7 mouse cellular contexts compared by ENCODE assay signal in the genomic region with DNA sequence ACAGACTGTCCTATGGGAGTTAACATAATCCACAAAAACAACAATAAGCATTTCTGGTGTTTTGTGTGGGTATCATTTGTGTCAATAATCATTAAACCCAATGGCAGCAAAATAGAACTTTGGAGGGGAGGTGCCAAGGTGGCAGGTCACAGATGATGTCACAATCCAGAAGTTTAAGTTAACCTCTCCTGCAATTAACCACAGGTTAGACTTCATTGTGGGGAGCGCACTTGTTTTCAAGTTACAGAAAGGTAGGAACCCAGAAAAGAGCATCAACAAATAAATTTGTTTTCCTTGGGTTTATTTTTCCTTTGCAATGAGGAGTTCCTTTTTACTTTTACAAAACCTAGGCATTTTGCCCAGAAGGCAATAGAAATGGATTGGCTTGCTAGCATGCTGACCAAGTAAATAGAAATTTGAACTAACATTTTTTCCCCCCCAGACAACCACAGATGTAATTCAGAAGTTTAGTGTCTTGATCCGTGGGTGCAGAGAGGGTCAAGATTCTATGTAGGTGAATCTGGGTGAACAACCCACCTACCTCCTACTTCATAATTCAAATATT. TPM values are rescaled to one million over a fixed set of nuclear protein-coding genes. Genes with fewer than 3 reads are reported as not detected.
DNase-seq lines count a peak whose midpoint lies in the region; ATAC-seq and TF ChIP-seq lines count a peak whose summit lies in the region.

Sgms2 (minus strand) TSS at position 51 of the 565 bp plus-strand sequence.

- TF ChIP-seq CTCF in stomach, postnatal 0 days (IDR thresholded peaks at IDR 0.05; ENCODE audit: low read depth) = no peak

- H3K9ac ChIP-seq in neural tube, embryonic 11.5 days (ENCODE audit: low read length) = peak within 1 kb of the TSS; percentile 52
- H3K9ac ChIP-seq in forebrain, embryonic 13.5 days = peak within 1 kb of the TSS; percentile 67
- H3K9ac ChIP-seq in liver, embryonic 13.5 days = peak within 1 kb of the TSS; percentile 56
- peak within 1 kb of the TSS; percentile 72 for H3K9ac ChIP-seq in stomach, postnatal 0 days (ENCODE audit: low read length)

- peaks cover 37% of the 10 kb centered on the region for H3K27me3 ChIP-seq in neural tube, embryonic 11.5 days (ENCODE audit: control insufficient read depth, insufficient read depth, low read length)
- H3K27me3 ChIP-seq in forebrain, embryonic 13.5 days = peaks cover 53% of the 10 kb centered on the region
- H3K27me3 ChIP-seq in liver, embryonic 13.5 days = peaks cover 56% of the 10 kb centered on the region
- no peaks in the 10 kb centered on the region for H3K27me3 ChIP-seq in stomach, postnatal 0 days (ENCODE audit: control insufficient read depth, insufficient read depth, low read length)

- DNase-seq in neural tube, embryonic 11.5 days (ENCODE audit: low spot score) = no peak
- no peak for DNase-seq in neural tube, embryonic 10.5 days (ENCODE audit: extremely low spot score, low spot score)
- no peak for DNase-seq in liver, embryonic 13.5 days
- no peak for DNase-seq in stomach, postnatal 0 days (ENCODE audit: low spot score)
- DNase-seq in left cerebral cortex, adult 9 months (ENCODE audit: low spot score in 2 of 2) = no peak
- no peak for DNase-seq in gastrocnemius, postnatal 10 days

- TF ChIP-seq EP300 in stomach, postnatal 0 days (optimal IDR thresholded peaks at IDR 0.05) = no peak

- 87% methylated on average over 2 of the region's 2 CpGs for WGBS in neural tube, embryonic 11.5 days
- 89% methylated on average over 2 of the region's 2 CpGs for WGBS in forebrain, embryonic 13.5 days
- WGBS in liver, embryonic 13.5 days (ENCODE audit: insufficient replicate concordance) = 69% methylated on average over 2 of the region's 2 CpGs
- WGBS in stomach, postnatal 0 days = 80% methylated on average over 2 of the region's 2 CpGs

- H3K4me3 ChIP-seq in neural tube, embryonic 11.5 days (ENCODE audit: low read depth, low read length) = peak within 1 kb of the TSS; percentile 63
- peak within 1 kb of the TSS; percentile 76 for H3K4me3 ChIP-seq in forebrain, embryonic 13.5 days
- peak within 1 kb of the TSS; percentile 62 for H3K4me3 ChIP-seq in liver, embryonic 13.5 days (replicated peaks)
- peak within 1 kb of the TSS; percentile 76 for H3K4me3 ChIP-seq in stomach, postnatal 0 days (ENCODE audit: low read depth, low read length)

- ATAC-seq in neural tube, embryonic 11.5 days (ENCODE audit: insufficient read depth, low FRiP score, low TSS enrichment) = no peak
- ATAC-seq in forebrain, embryonic 13.5 days = no peak
- ATAC-seq in liver, embryonic 13.5 days (ENCODE audit: low read depth) = no peak
- ATAC-seq in stomach, postnatal 0 days (ENCODE audit: low FRiP score, low TSS enrichment) = no peak

- H3K4me1 ChIP-seq in neural tube, embryonic 11.5 days (ENCODE audit: control insufficient read depth, insufficient read depth, low read length) = 0 out of 2 replicates have a peak, but pooled peaks cover 5% of the 10 kb centered on the region
- H3K4me1 ChIP-seq in forebrain, embryonic 13.5 days = peaks cover 10% of the 10 kb centered on the region
- 0 out of 2 replicates have a peak, but pooled peaks cover 10% of the 10 kb centered on the region for H3K4me1 ChIP-seq in liver, embryonic 13.5 days (replicated peaks)
- no peaks in the 10 kb centered on the region for H3K4me1 ChIP-seq in stomach, postnatal 0 days (replicated peaks; ENCODE audit: control insufficient read depth, insufficient read depth)

- H3K27ac ChIP-seq in neural tube, embryonic 11.5 days (ENCODE audit: low read depth, low read length) = no peak within 1 kb of the TSS
- no peak within 1 kb of the TSS for H3K27ac ChIP-seq in forebrain, embryonic 13.5 days
- H3K27ac ChIP-seq in liver, embryonic 13.5 days = no peak within 1 kb of the TSS
- H3K27ac ChIP-seq in stomach, postnatal 0 days (replicated peaks) = peak within 1 kb of the TSS; percentile 91

- peak within 1 kb of the TSS; percentile 97 for H3K4me2 ChIP-seq in neural tube, embryonic 11.5 days (ENCODE audit: low read depth)
- peak within 1 kb of the TSS; percentile 98 for H3K4me2 ChIP-seq in forebrain, embryonic 13.5 days
- H3K4me2 ChIP-seq in liver, embryonic 13.5 days = peak within 1 kb of the TSS; percentile 64
- peak within 1 kb of the TSS; percentile 79 for H3K4me2 ChIP-seq in stomach, postnatal 0 days (replicated peaks; ENCODE audit: low read depth)

- H3K9me3 ChIP-seq in neural tube, embryonic 11.5 days (ENCODE audit: control insufficient read depth, low read length) = no peaks in the 10 kb centered on the region
- H3K9me3 ChIP-seq in forebrain, embryonic 13.5 days (replicated peaks) = no peaks in the 10 kb centered on the region
- no peaks in the 10 kb centered on the region for H3K9me3 ChIP-seq in liver, embryonic 13.5 days (replicated peaks)
- H3K9me3 ChIP-seq in stomach, postnatal 0 days (ENCODE audit: control insufficient read depth, low read length) = no peaks in the 10 kb centered on the region

- H3K36me3 ChIP-seq in neural tube, embryonic 11.5 days (ENCODE audit: control insufficient read depth, insufficient read depth, low read length) = no peaks in the 10 kb centered on the region
- no peaks in the 10 kb centered on the region for H3K36me3 ChIP-seq in forebrain, embryonic 13.5 days (ENCODE audit: poor library complexity, severe bottlenecking)
- no peaks in the 10 kb centered on the region for H3K36me3 ChIP-seq in liver, embryonic 13.5 days
- H3K36me3 ChIP-seq in stomach, postnatal 0 days (ENCODE audit: control insufficient read depth, insufficient read depth, low read length) = no peaks in the 10 kb centered on the region

RNA-seq across cellular contexts. Expression of gene Sgms2, which starts in this region (rescaled TPM):
- polyA plus RNA-seq in neural tube, embryonic 11.5 days (2014; fragmentation: Nextera tagmentation; extraction: Ambion mirVana) = 0.22 and 0.52 TPM in 2 replicates
- 0.53 and 0.68 TPM in 2 replicates for polyA plus RNA-seq in forebrain, embryonic 13.5 days (2015; fragmentation: Nextera tagmentation; extraction: Ambion mirVana)
- polyA plus RNA-seq in liver, embryonic 13.5 days (2015; fragmentation: Nextera tagmentation; extraction: Ambion mirVana) = 1.7 and 2.9 TPM in 2 replicates
- polyA plus RNA-seq in stomach, postnatal 0 days (2015; fragmentation: Nextera tagmentation; extraction: Ambion mirVana) = 9.1 and 10.8 TPM in 2 replicates
- 10 to 100 TPM in 1 of 2 experiments, 1 to 10 TPM in 1; 3.3 to 25.5 TPM for total RNA-seq in gastrocnemius, postnatal 10 days (2021)
